Mouse (Mus musculus): Measurements from ENCODE around the gene Snap47. TPM values are rescaled to one million over a fixed set of nuclear protein-coding genes. Genes with fewer than 3 reads are reported as not detected.

The Snap47 gene
- polyA plus RNA-seq, 1 experiment from 2014 or later = 99.0 TPM

- H3K36me3 ChIP-seq (ENCODE audit: control insufficient read depth, insufficient read depth, low read length) = no peaks in the 10 kb centered on the region
- no peak for ATAC-seq (ENCODE audit: insufficient read depth, low FRiP score)
- no peak overlapping the region for H3K4me3 ChIP-seq (replicated peaks; ENCODE audit: low read length)
- 0 out of 2 replicates have a peak overlapping the region, but pooled peaks have one; percentile 54 for H3K27ac ChIP-seq (ENCODE audit: low read length)
- H3K9me3 ChIP-seq (replicated peaks; ENCODE audit: control insufficient read depth, low read length) = no peaks in the 10 kb centered on the region
- H3K9ac ChIP-seq (ENCODE audit: low read length) = no peak overlapping the region
- no peak overlapping the region for H3K4me2 ChIP-seq (ENCODE audit: low read depth, low read length)
- H3K4me1 ChIP-seq (ENCODE audit: control insufficient read depth, insufficient read depth, low read length) = peaks cover 18% of the 10 kb centered on the region
- WGBS = 59% methylated on average over 4 of the region's 4 CpGs
- no peaks in the 10 kb centered on the region for H3K27me3 ChIP-seq (ENCODE audit: control insufficient read depth, insufficient read depth, low read length)
These were observed 61.4 kb downstream of the Snap47 start for GRCm38 (mm10) chr11:59389617-59390016.

- Histone ChIP-seq H3K36me3 (ENCODE audit: control insufficient read depth, insufficient read depth, low read length) (no peaks in the 10 kb centered on the region), H3K9ac (ENCODE audit: low read length) (no peak overlapping the region), H3K4me2 (ENCODE audit: low read depth, low read length) (no peak overlapping the region), H3K27ac (ENCODE audit: low read length) (no peak overlapping the region), H3K4me3 (replicated peaks; ENCODE audit: low read length) (no peak overlapping the region), H3K9me3 (replicated peaks; ENCODE audit: control insufficient read depth, low read length) (no peaks in the 10 kb centered on the region), H3K27me3 (ENCODE audit: control insufficient read depth, insufficient read depth, low read length) (no peaks in the 10 kb centered on the region), H3K4me1 (ENCODE audit: control insufficient read depth, insufficient read depth, low read length) (peaks cover 23% of the 10 kb centered on the region)
- ATAC-seq (ENCODE audit: insufficient read depth, low FRiP score) = no peak
- WGBS = 82% methylated on average over 4 of the region's 4 CpGs
These were observed 62.2 kb downstream of the Snap47 start for GRCm38 (mm10) chr11:59388806-59389205.

- H3K36me3 ChIP-seq (ENCODE audit: control insufficient read depth, insufficient read depth, low read length) = no peaks in the 10 kb centered on the region
These were observed 63.5 kb downstream of the Snap47 start for GRCm38 (mm10) chr11:59387471-59387870.

GRCm38 (mm10) chr11:59385123-59385522 is 65.9 kb downstream of the Snap47 start:
- no peaks in the 10 kb centered on the region for H3K27me3 ChIP-seq (ENCODE audit: control insufficient read depth, insufficient read depth, low read length)
- H3K9ac ChIP-seq (ENCODE audit: low read length) = no peak overlapping the region
- WGBS = 18% methylated on average over 8 of the region's 8 CpGs
- no peak overlapping the region for H3K4me2 ChIP-seq (ENCODE audit: low read depth, low read length)
- H3K27ac ChIP-seq (ENCODE audit: low read length) = peak overlapping the region; percentile 17; the same call in 1 of the 2 replicates
- no peak overlapping the region for H3K4me3 ChIP-seq (replicated peaks; ENCODE audit: low read length)
- no peaks in the 10 kb centered on the region for H3K36me3 ChIP-seq (ENCODE audit: control insufficient read depth, insufficient read depth, low read length)
- H3K9me3 ChIP-seq (replicated peaks; ENCODE audit: control insufficient read depth, low read length) = no peaks in the 10 kb centered on the region
- peak; percentile 44; the same call in 1 of the 2 replicates for ATAC-seq (ENCODE audit: insufficient read depth, low FRiP score)
- H3K4me1 ChIP-seq (ENCODE audit: control insufficient read depth, insufficient read depth, low read length) = peaks cover 16% of the 10 kb centered on the region

More at GRCm38 (mm10) chr11:59387471-59387870, 63.5 kb downstream of the Snap47 start:
- Histone ChIP-seq H3K27me3 (ENCODE audit: control insufficient read depth, insufficient read depth, low read length) (no peaks in the 10 kb centered on the region), H3K4me1 (ENCODE audit: control insufficient read depth, insufficient read depth, low read length) (peaks cover 21% of the 10 kb centered on the region), H3K9me3 (replicated peaks; ENCODE audit: control insufficient read depth, low read length) (no peaks in the 10 kb centered on the region), H3K4me2 (ENCODE audit: low read depth, low read length) (no peak overlapping the region), H3K27ac (ENCODE audit: low read length) (no peak overlapping the region), H3K9ac (ENCODE audit: low read length) (no peak overlapping the region), H3K4me3 (replicated peaks; ENCODE audit: low read length) (no peak overlapping the region)
- no peak for ATAC-seq (ENCODE audit: insufficient read depth, low FRiP score)
- WGBS = 56% methylated on average over 4 of the region's 4 CpGs

- Histone ChIP-seq H3K27ac (ENCODE audit: low read length) (peak overlapping the region; percentile 17), H3K4me2 (ENCODE audit: low read depth, low read length) (no peak overlapping the region), H3K36me3 (ENCODE audit: control insufficient read depth, insufficient read depth, low read length) (no peaks in the 10 kb centered on the region), H3K4me1 (ENCODE audit: control insufficient read depth, insufficient read depth, low read length) (peaks cover 16% of the 10 kb centered on the region), H3K9me3 (replicated peaks; ENCODE audit: control insufficient read depth, low read length) (no peaks in the 10 kb centered on the region), H3K4me3 (replicated peaks; ENCODE audit: low read length) (no peak overlapping the region), H3K9ac (ENCODE audit: low read length) (no peak overlapping the region), H3K27me3 (ENCODE audit: control insufficient read depth, insufficient read depth, low read length) (no peaks in the 10 kb centered on the region)
- WGBS = 24% methylated on average over 7 of the region's 7 CpGs
- ATAC-seq (ENCODE audit: insufficient read depth, low FRiP score) = 0 out of 2 replicates have a peak, but pooled peaks have one; percentile 8
These were observed 66.5 kb downstream of the Snap47 start for GRCm38 (mm10) chr11:59384441-59384959.

- peaks cover 5% of the 10 kb centered on the region for H3K4me1 ChIP-seq (ENCODE audit: control insufficient read depth, insufficient read depth, low read length)
- no peak overlapping the region for H3K27ac ChIP-seq (ENCODE audit: low read length)
- H3K4me2 ChIP-seq (ENCODE audit: low read depth, low read length) = no peak overlapping the region
- H3K4me3 ChIP-seq (replicated peaks; ENCODE audit: low read length) = no peak overlapping the region
- H3K9me3 ChIP-seq (replicated peaks; ENCODE audit: control insufficient read depth, low read length) = no peaks in the 10 kb centered on the region
- no peaks in the 10 kb centered on the region for H3K36me3 ChIP-seq (ENCODE audit: control insufficient read depth, insufficient read depth, low read length)
- ATAC-seq (ENCODE audit: insufficient read depth, low FRiP score) = no peak
- no peak overlapping the region for H3K9ac ChIP-seq (ENCODE audit: low read length)
- H3K27me3 ChIP-seq (ENCODE audit: control insufficient read depth, insufficient read depth, low read length) = no peaks in the 10 kb centered on the region
These were observed 71.4 kb downstream of the Snap47 start for GRCm38 (mm10) chr11:59379547-59379946.

GRCm38 (mm10) chr11:59377999-59378398 is 73.0 kb downstream of the Snap47 start:
- ATAC-seq (ENCODE audit: insufficient read depth, low FRiP score) = no peak
- Histone ChIP-seq H3K27me3 (ENCODE audit: control insufficient read depth, insufficient read depth, low read length) (no peaks in the 10 kb centered on the region), H3K36me3 (ENCODE audit: control insufficient read depth, insufficient read depth, low read length) (no peaks in the 10 kb centered on the region), H3K4me1 (ENCODE audit: control insufficient read depth, insufficient read depth, low read length) (no peaks in the 10 kb centered on the region), H3K4me3 (replicated peaks; ENCODE audit: low read length) (no peak overlapping the region), H3K9me3 (replicated peaks; ENCODE audit: control insufficient read depth, low read length) (no peaks in the 10 kb centered on the region), H3K4me2 (ENCODE audit: low read depth, low read length) (no peak overlapping the region), H3K27ac (ENCODE audit: low read length) (no peak overlapping the region), H3K9ac (ENCODE audit: low read length) (no peak overlapping the region)
- 70% methylated on average over 3 of the region's 3 CpGs for WGBS

- H3K27me3 ChIP-seq (ENCODE audit: control insufficient read depth, insufficient read depth, low read length) = no peaks in the 10 kb centered on the region
- H3K4me3 ChIP-seq (replicated peaks; ENCODE audit: low read length) = no peak within 1 kb of the TSS
- no peak for ATAC-seq (ENCODE audit: insufficient read depth, low FRiP score)
- no peaks in the 10 kb centered on the region for H3K9me3 ChIP-seq (replicated peaks; ENCODE audit: control insufficient read depth, low read length)
- no peak within 1 kb of the TSS for H3K4me2 ChIP-seq (ENCODE audit: low read depth, low read length)
- H3K27ac ChIP-seq (ENCODE audit: low read length) = no peak within 1 kb of the TSS
- H3K4me1 ChIP-seq (ENCODE audit: control insufficient read depth, insufficient read depth, low read length) = no peaks in the 10 kb centered on the region
- WGBS = 75% methylated on average over 16 of the region's 16 CpGs
- H3K36me3 ChIP-seq (ENCODE audit: control insufficient read depth, insufficient read depth, low read length) = no peaks in the 10 kb centered on the region
- no peak within 1 kb of the TSS for H3K9ac ChIP-seq (ENCODE audit: low read length)
These were observed 75.5 kb downstream of the Snap47 start, which contains the start of gene Prss38 for GRCm38 (mm10) chr11:59375475-59375874. Prss38 (minus strand) TSS chr11:59375657.

- Histone ChIP-seq H3K36me3 (ENCODE audit: control insufficient read depth, insufficient read depth, low read length) (no peaks in the 10 kb centered on the region), H3K4me1 (ENCODE audit: control insufficient read depth, insufficient read depth, low read length) (peaks cover 8% of the 10 kb centered on the region; the same call in 1 of the 2 replicates), H3K27ac (ENCODE audit: low read length) (no peak overlapping the region), H3K9me3 (replicated peaks; ENCODE audit: control insufficient read depth, low read length) (no peaks in the 10 kb centered on the region), H3K27me3 (ENCODE audit: control insufficient read depth, insufficient read depth, low read length) (no peaks in the 10 kb centered on the region), H3K9ac (ENCODE audit: low read length) (no peak overlapping the region), H3K4me2 (ENCODE audit: low read depth, low read length) (no peak overlapping the region), H3K4me3 (replicated peaks; ENCODE audit: low read length) (no peak overlapping the region)
- 76% methylated on average over 11 of the region's 11 CpGs for WGBS
- ATAC-seq (ENCODE audit: insufficient read depth, low FRiP score) = no peak
These were observed 81.1 kb downstream of the Snap47 start for GRCm38 (mm10) chr11:59369848-59370247.
